Mouse (Mus musculus) kidney, embryonic 14.5 days (tissue): ENCODE measurements around the gene Jade3. TPM values are rescaled to one million over a fixed set of nuclear protein-coding genes. Genes with fewer than 3 reads are reported as not detected.
A peak's percentile ranks its signal among the peaks of the same experiment; 100 is the strongest.

Experiments used
- ATAC-seq: fragments of 200-750 bp; cut with Nextera tagmentation; 2 replicates; pipeline ENCODE4 v1.8.0; 2017; ENCODE audit warnings: moderate number of reproducible peaks, mild to moderate bottlenecking, moderate TSS enrichment, moderate library complexity; ENCODE audit not compliant: low FRiP score, low TSS enrichment
- H3K27ac ChIP-seq: fragments of 300-500 bp; sonication (generic); 2 replicates; pipeline ENCODE4 v1.5.1; 2014; ENCODE audit warnings: low read depth, mild to moderate bottlenecking, low read length, moderate library complexity, mixed read lengths
- H3K27me3 ChIP-seq: fragments of 300-500 bp; sonication (generic); 2 replicates; pipeline ENCODE4 v1.6.1; 2014; ENCODE audit warnings: mild to moderate bottlenecking, low read length; ENCODE audit not compliant: control insufficient read depth, insufficient read depth
- H3K36me3 ChIP-seq: fragments of 300-500 bp; sonication (generic); 2 replicates; pipeline ENCODE4 v1.6.1; 2014; ENCODE audit warnings: low read length, mixed read lengths; ENCODE audit not compliant: control insufficient read depth, insufficient read depth
- H3K4me1 ChIP-seq: fragments of 300-500 bp; sonication (generic); 2 replicates; pipeline ENCODE4 v1.6.1; 2014; ENCODE audit warnings: low read length, mixed read lengths; ENCODE audit not compliant: control insufficient read depth, insufficient read depth
- H3K4me2 ChIP-seq: fragments of 300-500 bp; sonication (generic); replicated peaks from 2 replicates; pipeline ENCODE4 v1.6.1; 2014; ENCODE audit warnings: low read depth, mild to moderate bottlenecking, low read length
- H3K4me3 ChIP-seq: fragments of 300-500 bp; sonication (generic); 2 replicates; pipeline ENCODE4 v1.5.1; 2014; ENCODE audit warnings: mild to moderate bottlenecking, low read length
- H3K9ac ChIP-seq: fragments of 300-500 bp; sonication (generic); 2 replicates; pipeline ENCODE4 v1.6.1; 2014; ENCODE audit warnings: low read depth, mild to moderate bottlenecking, low read length, moderate library complexity
- H3K9me3 ChIP-seq: fragments of 300-500 bp; sonication (generic); 2 replicates; pipeline ENCODE4 v1.6.1; 2016; ENCODE audit warnings: low read length; ENCODE audit not compliant: control insufficient read depth
- WGBS: fragments of 180-500 bp; shearing (Covaris S2); extraction: QIAGEN DNeasy Blood & Tissue Kit; methylation state at CpG from one replicate; pipeline ENCODE4 v1.1.7; 2014; 5-methylcytosine and 5-hydroxymethylcytosine counted together
- polyA plus RNA-seq: library from polyadenylated mRNA; unstranded; fragments of >200 nt; fragmentation: Nextera tagmentation; extraction: Ambion mirVana; gene quantifications from 2 replicates; pipeline ENCODE4 v1.2.1, GENCODE M21; 2014

Gene Jade3
- polyA plus RNA-seq, 1 experiment from 2014 or later = 12.8 TPM

DNA sequence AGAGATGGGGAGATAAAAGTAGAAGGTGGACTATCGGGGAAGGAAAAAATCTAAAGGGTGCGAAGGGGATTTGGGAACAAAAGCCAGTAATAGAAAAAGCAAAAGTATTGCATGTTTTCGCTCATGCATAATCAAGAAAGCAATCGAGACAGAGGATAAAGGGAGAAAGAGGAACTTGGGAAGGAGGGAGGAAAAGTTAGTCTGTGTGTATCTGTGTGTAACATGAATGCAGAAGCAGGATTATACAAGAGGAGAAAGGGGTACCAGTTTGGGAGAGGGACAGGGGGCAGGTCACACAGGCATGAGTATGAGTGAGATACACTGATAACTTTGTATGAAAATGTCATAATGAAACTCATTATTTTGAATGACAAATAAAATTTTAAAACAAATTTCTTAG lies 14.1 kb upstream of the Jade3 start:
- ATAC-seq = no peak
- H3K27ac ChIP-seq = no peak overlapping the region
- no peaks in the 10 kb centered on the region for H3K4me1 ChIP-seq
- 94% methylated on average over 4 of the region's 4 CpGs for WGBS
- H3K9me3 ChIP-seq = no peaks in the 10 kb centered on the region
- no peak overlapping the region for H3K4me2 ChIP-seq
- no peak overlapping the region for H3K9ac ChIP-seq
- no peaks in the 10 kb centered on the region for H3K36me3 ChIP-seq
- no peaks in the 10 kb centered on the region for H3K27me3 ChIP-seq
- H3K4me3 ChIP-seq = no peak overlapping the region

DNA sequence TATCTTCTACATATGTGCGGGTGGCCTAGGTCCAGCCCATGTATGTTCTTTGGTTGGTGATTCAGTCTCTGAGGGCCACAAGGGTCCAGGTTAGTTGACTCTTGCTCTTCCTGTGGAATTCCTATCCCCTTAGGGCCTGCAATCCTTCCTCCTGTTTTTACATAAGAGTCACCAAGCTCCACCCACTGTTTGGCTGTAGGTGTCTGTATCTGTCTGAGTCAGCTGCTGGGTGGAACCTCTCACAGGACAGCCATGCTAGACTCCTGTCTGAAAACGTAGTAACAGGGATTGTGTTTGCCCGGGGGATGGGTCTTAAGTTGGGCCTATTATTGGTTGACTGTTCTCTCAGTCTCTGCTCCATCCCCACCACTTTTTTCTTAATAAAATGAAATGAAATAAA lies 13.3 kb upstream of the Jade3 start:
- Histone ChIP-seq H3K4me1 (no peaks in the 10 kb centered on the region), H3K27ac (no peak overlapping the region), H3K9me3 (no peaks in the 10 kb centered on the region), H3K4me2 (no peak overlapping the region), H3K4me3 (no peak overlapping the region), H3K36me3 (no peaks in the 10 kb centered on the region), H3K27me3 (no peaks in the 10 kb centered on the region), H3K9ac (no peak overlapping the region)
- ATAC-seq = no peak
- WGBS = 80% methylated on average over 3 of the region's 3 CpGs

- 0 out of 2 replicates have a peak, but pooled peaks have one; percentile 62 for ATAC-seq
- Histone ChIP-seq H3K27ac (no peak overlapping the region), H3K9ac (no peak overlapping the region), H3K4me3 (no peak overlapping the region), H3K4me1 (no peaks in the 10 kb centered on the region), H3K27me3 (no peaks in the 10 kb centered on the region), H3K9me3 (no peaks in the 10 kb centered on the region), H3K36me3 (no peaks in the 10 kb centered on the region), H3K4me2 (no peak overlapping the region)
- 54% methylated on average over 10 of the region's 10 CpGs for WGBS
These were observed 10.4 kb upstream of the Jade3 start for GRCm38 (mm10) chrX:20414885-20415622.

- 98% methylated on average over 2 of the region's 2 CpGs for WGBS
These were observed 7.0 kb upstream of the Jade3 start for GRCm38 (mm10) chrX:20418461-20418860.

GRCm38 (mm10) chrX:20419536-20419935 lies 6.0 kb upstream of the Jade3 start:
- 86% methylated on average over 4 of the region's 4 CpGs for WGBS
- Histone ChIP-seq H3K4me2 (no peak overlapping the region), H3K4me1 (no peaks in the 10 kb centered on the region), H3K27me3 (no peaks in the 10 kb centered on the region), H3K4me3 (no peak overlapping the region), H3K36me3 (no peaks in the 10 kb centered on the region), H3K9ac (no peak overlapping the region), H3K9me3 (no peaks in the 10 kb centered on the region), H3K27ac (no peak overlapping the region)
- no peak for ATAC-seq

More at GRCm38 (mm10) chrX:20418461-20418860, 7.0 kb upstream of the Jade3 start:
- no peak for ATAC-seq
- H3K36me3 ChIP-seq = no peaks in the 10 kb centered on the region
- no peak overlapping the region for H3K4me2 ChIP-seq
- H3K27me3 ChIP-seq = no peaks in the 10 kb centered on the region
- no peaks in the 10 kb centered on the region for H3K4me1 ChIP-seq
- H3K27ac ChIP-seq = no peak overlapping the region
- no peak overlapping the region for H3K9ac ChIP-seq
- H3K4me3 ChIP-seq = no peak overlapping the region
- H3K9me3 ChIP-seq = no peaks in the 10 kb centered on the region

DNA sequence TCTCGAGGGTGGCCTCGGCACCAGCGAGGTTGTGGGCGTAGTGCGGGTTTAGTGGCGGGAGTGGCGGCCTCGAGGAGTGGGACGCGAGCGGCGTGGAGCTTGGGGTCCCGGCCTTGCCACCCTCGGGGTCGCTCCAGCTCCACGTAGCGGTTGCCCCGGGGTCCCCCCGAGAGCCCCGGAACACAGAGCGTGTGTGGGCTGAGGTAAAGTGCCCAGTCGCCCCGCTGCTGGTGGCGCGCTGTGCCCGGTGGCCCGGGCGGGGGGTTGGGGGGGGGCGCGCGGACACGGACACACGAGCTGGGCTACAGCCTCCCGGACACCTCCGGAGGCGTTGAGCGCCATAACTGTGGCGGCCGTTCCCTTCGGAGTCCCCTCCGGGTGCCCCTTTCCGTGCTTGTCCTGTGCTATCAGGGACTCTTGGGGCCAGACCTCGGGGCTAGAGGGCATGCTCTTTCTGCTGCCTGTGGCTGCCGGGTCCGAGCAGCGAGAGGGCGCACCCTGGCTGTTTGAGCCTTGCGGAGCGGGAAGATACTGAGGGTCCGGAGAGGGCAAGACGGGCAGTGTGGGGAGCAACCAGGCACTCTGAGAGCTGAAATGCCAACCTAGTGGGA lies 456 bp downstream of the Jade3 start:
- ATAC-seq = peak; percentile 73
- no peaks in the 10 kb centered on the region; the same call in 1 of the 2 replicates for H3K36me3 ChIP-seq
- H3K4me1 ChIP-seq = no peaks in the 10 kb centered on the region
- peak overlapping the region; percentile 61 for H3K4me3 ChIP-seq
- H3K9ac ChIP-seq = peak overlapping the region; percentile 69
- H3K9me3 ChIP-seq = no peaks in the 10 kb centered on the region
- 29% methylated on average over 43 of the region's 51 CpGs for WGBS
- peak overlapping the region; percentile 67; the same call in 1 of the 2 replicates for H3K27ac ChIP-seq
- H3K4me2 ChIP-seq = peak overlapping the region; percentile 47
- H3K27me3 ChIP-seq = no peaks in the 10 kb centered on the region

- 58% methylated on average over 2 of the region's 2 CpGs for WGBS
- Histone ChIP-seq H3K4me1 (no peaks in the 10 kb centered on the region), H3K9ac (no peak overlapping the region), H3K4me2 (no peak overlapping the region), H3K9me3 (no peaks in the 10 kb centered on the region), H3K27me3 (no peaks in the 10 kb centered on the region), H3K36me3 (no peaks in the 10 kb centered on the region), H3K4me3 (no peak overlapping the region), H3K27ac (no peak overlapping the region)
- no peak for ATAC-seq
These were observed 57.7 kb downstream of the Jade3 start for GRCm38 (mm10) chrX:20483213-20483612.

DNA sequence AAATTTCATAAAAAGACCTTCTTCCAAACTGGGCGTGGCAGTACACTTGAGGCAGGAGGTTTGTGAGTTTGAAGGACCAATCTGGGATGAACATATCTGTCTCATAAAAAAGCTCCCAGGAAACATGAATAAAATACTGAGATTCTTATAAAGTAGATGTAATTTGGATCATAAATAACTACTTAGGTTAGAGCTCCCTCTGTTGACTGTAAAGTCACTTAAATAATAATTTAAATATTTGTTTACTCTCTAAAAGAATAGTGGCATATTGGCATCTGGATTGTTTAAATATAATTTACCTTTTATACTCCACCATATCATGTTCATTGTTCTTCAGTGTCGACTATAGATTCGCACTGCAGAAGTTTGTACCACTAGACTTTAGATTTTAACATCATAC lies 72.2 kb downstream of the Jade3 start:
- H3K9ac ChIP-seq = no peak overlapping the region
- WGBS = 88% methylated on average over 3 of the region's 3 CpGs
- H3K27me3 ChIP-seq = no peaks in the 10 kb centered on the region
- H3K4me1 ChIP-seq = no peaks in the 10 kb centered on the region
- H3K4me2 ChIP-seq = no peak overlapping the region
- no peak overlapping the region for H3K4me3 ChIP-seq
- no peak overlapping the region for H3K27ac ChIP-seq
- ATAC-seq = no peak
- peaks cover 4% of the 10 kb centered on the region; the same call in 1 of the 2 replicates for H3K36me3 ChIP-seq
- H3K9me3 ChIP-seq = no peaks in the 10 kb centered on the region

GRCm38 (mm10) chrX:20520290-20520939 lies 94.9 kb downstream of the Jade3 start:
- Histone ChIP-seq H3K4me3 (no peak overlapping the region), H3K4me2 (no peak overlapping the region), H3K27me3 (no peaks in the 10 kb centered on the region), H3K9me3 (no peaks in the 10 kb centered on the region), H3K27ac (no peak overlapping the region), H3K9ac (no peak overlapping the region), H3K4me1 (no peaks in the 10 kb centered on the region), H3K36me3 (peaks cover 4% of the 10 kb centered on the region; the same call in 1 of the 2 replicates)
- 83% methylated on average over 7 of the region's 7 CpGs for whole genome bisulfite sequencing
- no peak for ATAC-seq
